Mouse (Mus musculus): Measurements from ENCODE around the gene Limk2. TPM values are rescaled to one million over a fixed set of nuclear protein-coding genes. Genes with fewer than 3 reads are reported as not detected.

Gene Limk2
- polyA plus RNA-seq, 1 experiment from 2014 or later: 7.3 TPM

GRCm38 (mm10) chr11:3386941-3387368 lies 22.0 kb downstream of the Limk2 start:
- H3K36me3 ChIP-seq (ENCODE audit: control insufficient read depth, insufficient read depth): no peaks in the 10 kb centered on the region
- H3K9me3 ChIP-seq (replicated peaks; ENCODE audit: control insufficient read depth, low read length): no peaks in the 10 kb centered on the region
- H3K4me3 ChIP-seq (ENCODE audit: low read depth, low read length): no peak overlapping the region
- H3K4me2 ChIP-seq (ENCODE audit: low read depth, low read length): 0 out of 2 replicates have a peak overlapping the region, but pooled peaks have one; percentile 27
- H3K27me3 ChIP-seq (ENCODE audit: control insufficient read depth, insufficient read depth, low read depth, low read length): no peaks in the 10 kb centered on the region
- H3K4me1 ChIP-seq (ENCODE audit: control insufficient read depth, low read depth, low read length): peaks cover 24% of the 10 kb centered on the region
- WGBS (ENCODE audit: insufficient replicate concordance): 6% methylated on average over 4 of the region's 4 CpGs
- ATAC-seq (ENCODE audit: low read depth): peak; percentile 86
- no peak overlapping the region for H3K9ac ChIP-seq (ENCODE audit: low read depth, low read length)
- H3K27ac ChIP-seq (ENCODE audit: low read length): peak overlapping the region; percentile 29

GRCm38 (mm10) chr11:3382602-3383594 lies 26.1 kb downstream of the Limk2 start:
- Histone ChIP-seq H3K9me3 (replicated peaks; ENCODE audit: control insufficient read depth, low read length) (no peaks in the 10 kb centered on the region), H3K4me3 (ENCODE audit: low read depth, low read length) (no peak overlapping the region), H3K27ac (ENCODE audit: low read length) (no peak overlapping the region), H3K4me2 (ENCODE audit: low read depth, low read length) (no peak overlapping the region), H3K9ac (ENCODE audit: low read depth, low read length) (no peak overlapping the region), H3K4me1 (ENCODE audit: control insufficient read depth, low read depth, low read length) (peaks cover 30% of the 10 kb centered on the region), H3K36me3 (ENCODE audit: control insufficient read depth, insufficient read depth) (no peaks in the 10 kb centered on the region), H3K27me3 (ENCODE audit: control insufficient read depth, insufficient read depth, low read depth, low read length) (no peaks in the 10 kb centered on the region)
- 74% methylated on average over 5 of the region's 5 CpGs for WGBS (ENCODE audit: insufficient replicate concordance)
- ATAC-seq (ENCODE audit: low read depth): no peak

GRCm38 (mm10) chr11:3381148-3381814 lies 27.7 kb downstream of the Limk2 start:
- no peak overlapping the region for H3K4me3 ChIP-seq (ENCODE audit: low read depth, low read length)
- no peaks in the 10 kb centered on the region for H3K36me3 ChIP-seq (ENCODE audit: control insufficient read depth, insufficient read depth)
- no peak for ATAC-seq (ENCODE audit: low read depth)
- H3K9ac ChIP-seq (ENCODE audit: low read depth, low read length): no peak overlapping the region
- H3K4me1 ChIP-seq (ENCODE audit: control insufficient read depth, low read depth, low read length): peaks cover 16% of the 10 kb centered on the region
- H3K9me3 ChIP-seq (replicated peaks; ENCODE audit: control insufficient read depth, low read length): no peaks in the 10 kb centered on the region
- H3K4me2 ChIP-seq (ENCODE audit: low read depth, low read length): no peak overlapping the region
- 76% methylated on average over 6 of the region's 6 CpGs for WGBS (ENCODE audit: insufficient replicate concordance)
- H3K27me3 ChIP-seq (ENCODE audit: control insufficient read depth, insufficient read depth, low read depth, low read length): no peaks in the 10 kb centered on the region
- no peak overlapping the region for H3K27ac ChIP-seq (ENCODE audit: low read length)

GRCm38 (mm10) chr11:3379427-3379826 lies 29.6 kb downstream of the Limk2 start:
- WGBS (ENCODE audit: insufficient replicate concordance): 29% methylated on average over 4 of the region's 4 CpGs
- H3K36me3 ChIP-seq (ENCODE audit: control insufficient read depth, insufficient read depth): no peaks in the 10 kb centered on the region
- H3K9me3 ChIP-seq (replicated peaks; ENCODE audit: control insufficient read depth, low read length): no peaks in the 10 kb centered on the region
- peaks cover 6% of the 10 kb centered on the region for H3K4me1 ChIP-seq (ENCODE audit: control insufficient read depth, low read depth, low read length)
- H3K27ac ChIP-seq (ENCODE audit: low read length): no peak overlapping the region
- no peak overlapping the region for H3K9ac ChIP-seq (ENCODE audit: low read depth, low read length)
- H3K27me3 ChIP-seq (ENCODE audit: control insufficient read depth, insufficient read depth, low read depth, low read length): no peaks in the 10 kb centered on the region
- ATAC-seq (ENCODE audit: low read depth): peak; percentile 46
- H3K4me3 ChIP-seq (ENCODE audit: low read depth, low read length): no peak overlapping the region
- no peak overlapping the region for H3K4me2 ChIP-seq (ENCODE audit: low read depth, low read length)

GRCm38 (mm10) chr11:3374741-3375140 lies 34.2 kb downstream of the Limk2 start:
- Histone ChIP-seq H3K4me2 (ENCODE audit: low read depth, low read length) (no peak overlapping the region), H3K4me3 (ENCODE audit: low read depth, low read length) (no peak overlapping the region), H3K27me3 (ENCODE audit: control insufficient read depth, insufficient read depth, low read depth, low read length) (no peaks in the 10 kb centered on the region), H3K27ac (ENCODE audit: low read length) (no peak overlapping the region), H3K36me3 (ENCODE audit: control insufficient read depth, insufficient read depth) (no peaks in the 10 kb centered on the region), H3K4me1 (ENCODE audit: control insufficient read depth, low read depth, low read length) (peaks cover 19% of the 10 kb centered on the region), H3K9ac (ENCODE audit: low read depth, low read length) (no peak overlapping the region), H3K9me3 (replicated peaks; ENCODE audit: control insufficient read depth, low read length) (no peaks in the 10 kb centered on the region)
- WGBS (ENCODE audit: insufficient replicate concordance): 76% methylated on average over 12 of the region's 12 CpGs
- no peak for ATAC-seq (ENCODE audit: low read depth)

- Histone ChIP-seq H3K27me3 (ENCODE audit: control insufficient read depth, insufficient read depth, low read depth, low read length) (no peaks in the 10 kb centered on the region), H3K9me3 (replicated peaks; ENCODE audit: control insufficient read depth, low read length) (no peaks in the 10 kb centered on the region), H3K27ac (ENCODE audit: low read length) (no peak overlapping the region), H3K4me3 (ENCODE audit: low read depth, low read length) (no peak overlapping the region), H3K4me2 (ENCODE audit: low read depth, low read length) (no peak overlapping the region), H3K36me3 (ENCODE audit: control insufficient read depth, insufficient read depth) (no peaks in the 10 kb centered on the region), H3K9ac (ENCODE audit: low read depth, low read length) (no peak overlapping the region), H3K4me1 (ENCODE audit: control insufficient read depth, low read depth, low read length) (peaks cover 14% of the 10 kb centered on the region)
- 55% methylated on average over 7 of the region's 7 CpGs for WGBS (ENCODE audit: insufficient replicate concordance)
- ATAC-seq (ENCODE audit: low read depth): no peak
Measured at GRCm38 (mm10) chr11:3374293-3374645, 34.7 kb downstream of the Limk2 start.

GRCm38 (mm10) chr11:3373591-3374292 lies 35.2 kb downstream of the Limk2 start:
- H3K27me3 ChIP-seq (ENCODE audit: control insufficient read depth, insufficient read depth, low read depth, low read length): no peaks in the 10 kb centered on the region
- ATAC-seq (ENCODE audit: low read depth): no peak
- WGBS (ENCODE audit: insufficient replicate concordance): 45% methylated on average over 7 of the region's 7 CpGs
- H3K4me3 ChIP-seq (ENCODE audit: low read depth, low read length): no peak overlapping the region
- peaks cover 13% of the 10 kb centered on the region for H3K4me1 ChIP-seq (ENCODE audit: control insufficient read depth, low read depth, low read length)
- no peaks in the 10 kb centered on the region for H3K9me3 ChIP-seq (replicated peaks; ENCODE audit: control insufficient read depth, low read length)
- no peak overlapping the region for H3K27ac ChIP-seq (ENCODE audit: low read length)
- no peak overlapping the region for H3K9ac ChIP-seq (ENCODE audit: low read depth, low read length)
- H3K36me3 ChIP-seq (ENCODE audit: control insufficient read depth, insufficient read depth): no peaks in the 10 kb centered on the region
- no peak overlapping the region for H3K4me2 ChIP-seq (ENCODE audit: low read depth, low read length)

- Histone ChIP-seq H3K4me1 (ENCODE audit: control insufficient read depth, low read depth, low read length) (peaks cover 13% of the 10 kb centered on the region), H3K4me3 (ENCODE audit: low read depth, low read length) (peak overlapping the region; percentile 47), H3K9me3 (replicated peaks; ENCODE audit: control insufficient read depth, low read length) (no peaks in the 10 kb centered on the region), H3K4me2 (ENCODE audit: low read depth, low read length) (peak overlapping the region; percentile 64), H3K9ac (ENCODE audit: low read depth, low read length) (peak overlapping the region; percentile 51), H3K27ac (ENCODE audit: low read length) (no peak overlapping the region), H3K36me3 (ENCODE audit: control insufficient read depth, insufficient read depth) (no peaks in the 10 kb centered on the region), H3K27me3 (ENCODE audit: control insufficient read depth, insufficient read depth, low read depth, low read length) (no peaks in the 10 kb centered on the region)
- peak; percentile 3; the same call in 1 of the 2 replicates for ATAC-seq (ENCODE audit: low read depth)
- WGBS (ENCODE audit: insufficient replicate concordance): 26% methylated on average over 7 of the region's 7 CpGs
Measured at GRCm38 (mm10) chr11:3371599-3372295, 37.2 kb downstream of the Limk2 start.

Measured in liver, embryonic 16.5 days (tissue).